Mouse (Mus musculus) urinary bladder, postnatal 14 days (tissue): Measurements from ENCODE around the gene Zeb2.

ENCODE experiments used
- DNase-seq: peaks from one replicate; pipeline ENCODE4 v3.0.0; 2021; ENCODE audit warnings: low spot score

The Zeb2 gene

GRCm38 (mm10) chr2:45096638-45097247, 20.5 kb downstream of the Zeb2 start:
- DNase-seq = no peak

DNA sequence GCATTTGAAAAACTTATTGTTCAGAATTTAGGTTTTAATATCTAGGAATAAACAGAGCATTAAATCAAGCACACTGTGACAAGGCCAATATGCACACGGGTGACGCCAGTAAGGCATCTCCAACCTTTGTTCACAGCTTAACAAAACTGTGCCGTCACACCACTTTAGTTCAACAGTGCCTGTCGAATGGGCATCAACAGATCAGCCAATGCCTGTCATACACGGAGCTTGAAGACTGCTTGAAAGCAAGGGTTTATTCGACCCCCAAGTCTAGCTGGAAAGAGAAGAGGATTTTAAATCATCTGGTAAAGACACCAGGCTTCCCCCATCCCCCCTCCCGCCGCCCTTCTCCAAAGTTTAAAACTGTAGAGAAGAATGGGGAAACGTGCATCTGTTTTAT, 21.4 kb downstream of the Zeb2 start:
- DNase-seq = no peak

GRCm38 (mm10) chr2:45094371-45094967, 22.7 kb downstream of the Zeb2 start:
- DNase-seq = no peak

GRCm38 (mm10) chr2:45093479-45093878, 23.7 kb downstream of the Zeb2 start:
- DNase-seq = no peak

- DNase-seq = no peak
Observed at GRCm38 (mm10) chr2:45092654-45093053, 24.5 kb downstream of the Zeb2 start.

DNA sequence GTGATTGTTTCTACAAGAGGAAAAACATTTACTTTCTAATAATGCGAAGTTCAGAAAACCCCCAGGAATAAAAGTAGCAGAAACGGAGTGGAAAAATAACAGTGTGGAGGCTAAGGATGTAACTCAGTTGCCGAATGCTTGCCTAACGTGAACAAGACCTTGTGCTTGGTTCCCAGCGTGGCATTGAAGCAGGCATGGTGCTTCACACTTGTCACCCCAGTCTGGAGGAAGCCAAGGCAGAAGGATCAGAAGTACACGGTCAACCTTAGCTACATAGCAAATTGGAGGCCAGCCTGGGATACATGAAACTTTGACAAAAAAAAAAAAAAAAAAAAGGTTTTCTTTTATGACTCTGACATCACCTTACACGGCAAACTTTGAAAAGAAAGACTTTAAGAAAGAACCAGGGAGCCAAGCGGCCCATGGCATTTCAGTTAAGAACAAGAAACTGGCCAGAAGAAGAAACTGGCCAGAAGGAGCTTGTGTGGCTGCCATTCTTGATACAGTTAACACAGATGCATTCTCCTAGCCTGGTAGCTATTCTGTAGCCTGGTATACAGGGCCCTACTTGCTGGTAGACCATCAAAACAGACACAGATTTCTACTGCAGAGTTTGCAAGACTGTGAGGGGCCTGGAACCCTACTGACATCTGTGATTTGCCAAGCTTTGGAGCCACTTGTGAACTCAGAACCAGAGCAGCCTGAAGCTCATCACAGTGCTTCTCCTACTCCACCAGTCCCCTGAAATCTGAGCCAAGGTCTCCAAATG, 26.5 kb downstream of the Zeb2 start:
- DNase-seq = no peak

GRCm38 (mm10) chr2:45089251-45089530, 28.0 kb downstream of the Zeb2 start:
- DNase-seq = no peak

- no peak for DNase-seq
Observed at GRCm38 (mm10) chr2:45088435-45089250, 28.6 kb downstream of the Zeb2 start.

DNA sequence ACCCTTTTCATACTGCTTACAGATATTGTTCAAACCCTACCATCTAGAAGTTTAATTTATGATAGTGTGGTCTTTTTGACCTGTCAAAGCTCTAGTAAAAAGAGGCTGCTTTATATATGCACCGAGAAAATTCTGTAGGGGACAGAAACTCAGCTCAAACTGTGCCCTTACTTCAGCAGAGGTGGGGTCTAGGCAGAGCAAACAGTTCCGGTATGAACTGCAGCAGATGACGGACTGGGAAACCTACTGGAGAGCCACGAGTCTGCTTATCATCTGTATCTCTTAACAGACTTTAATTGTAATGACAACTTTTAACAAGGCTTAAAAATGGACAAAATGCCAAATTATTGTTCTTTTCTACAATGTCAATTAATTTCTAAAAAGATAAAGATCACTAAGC, 30.0 kb downstream of the Zeb2 start:
- DNase-seq = no peak

- no peak for DNase-seq
Observed at GRCm38 (mm10) chr2:45085653-45086052, 31.5 kb downstream of the Zeb2 start.

DNA sequence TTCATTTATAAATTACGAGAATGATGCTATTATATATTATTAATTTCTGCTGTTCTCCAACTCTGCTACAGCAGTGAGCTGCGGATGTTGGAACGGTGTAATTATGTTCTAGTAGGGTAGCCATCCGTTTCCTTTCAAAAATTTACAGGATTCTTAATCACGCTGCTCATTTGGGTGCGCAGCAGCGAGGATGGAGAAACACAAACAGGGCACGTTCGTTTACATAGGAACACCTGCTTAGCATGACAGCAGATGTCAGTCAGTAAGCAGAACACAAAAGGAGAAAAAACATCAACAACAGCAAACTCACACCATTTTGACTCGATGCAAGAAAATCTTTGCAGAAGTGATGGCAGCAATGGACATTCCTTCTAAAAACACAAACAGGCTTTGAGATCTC, 34.2 kb downstream of the Zeb2 start:
- DNase-seq = no peak

DNA sequence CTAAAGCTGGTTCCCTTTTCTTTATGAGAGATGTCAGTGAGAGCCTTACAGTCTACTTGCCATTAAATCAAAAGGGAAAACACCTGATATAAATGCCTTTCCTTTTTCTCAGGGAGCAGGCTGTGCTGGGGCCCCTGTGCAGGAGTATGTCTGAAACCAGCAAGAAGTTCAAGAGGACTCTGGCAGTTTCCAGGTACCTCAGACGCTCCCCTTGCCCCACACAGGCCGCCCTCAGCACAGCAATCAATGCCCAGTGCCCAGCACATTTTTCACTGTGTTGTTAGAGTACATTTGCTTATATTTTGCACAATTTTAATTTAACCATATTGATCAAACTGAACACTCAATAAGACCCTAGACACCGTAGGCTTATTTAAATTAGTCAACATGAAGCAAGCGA, 35.6 kb downstream of the Zeb2 start:
- no peak for DNase-seq

DNA sequence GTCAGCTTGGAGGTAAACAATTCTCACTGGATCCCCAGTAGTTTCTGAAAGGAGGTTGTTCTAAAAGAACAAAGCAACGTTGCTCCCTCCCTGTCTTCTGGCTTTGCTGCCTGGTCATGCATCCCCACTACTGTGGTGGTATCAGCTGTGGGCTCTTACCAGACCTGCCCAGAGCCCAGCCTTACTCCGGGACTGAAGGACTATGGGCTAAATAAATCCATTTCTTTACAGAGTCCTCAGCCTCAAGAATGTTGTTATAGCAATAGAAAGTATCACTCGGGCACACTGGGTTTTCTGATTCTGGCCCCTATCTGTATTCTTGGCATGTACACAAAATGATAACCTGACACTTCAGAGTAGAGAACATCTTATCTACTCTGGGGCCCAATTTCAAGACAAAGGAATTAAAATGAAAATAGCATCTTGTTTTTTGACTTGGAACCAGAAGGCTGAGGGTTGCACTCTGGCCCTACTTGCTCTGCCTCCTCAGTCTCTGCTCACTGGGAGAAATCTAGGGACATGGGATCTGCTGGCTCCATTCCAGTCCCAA, 39.2 kb downstream of the Zeb2 start:
- DNase-seq = no peak

DNA sequence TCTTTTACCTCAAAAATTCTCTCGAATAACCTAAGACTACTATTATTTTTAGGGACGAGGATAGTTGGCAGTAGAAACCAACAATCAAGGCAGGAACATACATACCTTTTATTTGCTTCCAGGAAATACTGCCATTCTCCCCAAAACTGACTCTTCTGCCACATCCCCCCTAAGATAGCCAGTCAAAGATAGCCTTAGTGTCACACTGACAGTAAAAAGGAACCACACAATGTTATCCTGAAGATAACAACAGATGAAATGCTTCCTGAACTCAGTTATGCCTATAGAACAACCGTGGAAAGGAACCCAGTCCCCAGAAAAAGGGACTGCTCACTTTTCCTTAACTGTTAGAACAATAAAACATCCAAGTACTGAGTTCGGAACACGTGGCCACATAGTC, 39.8 kb downstream of the Zeb2 start:
- DNase-seq = no peak

- no peak for DNase-seq
Observed at GRCm38 (mm10) chr2:45073025-45073424, 44.2 kb downstream of the Zeb2 start.

GRCm38 (mm10) chr2:45071296-45071695, 45.9 kb downstream of the Zeb2 start:
- DNase-seq = no peak

DNA sequence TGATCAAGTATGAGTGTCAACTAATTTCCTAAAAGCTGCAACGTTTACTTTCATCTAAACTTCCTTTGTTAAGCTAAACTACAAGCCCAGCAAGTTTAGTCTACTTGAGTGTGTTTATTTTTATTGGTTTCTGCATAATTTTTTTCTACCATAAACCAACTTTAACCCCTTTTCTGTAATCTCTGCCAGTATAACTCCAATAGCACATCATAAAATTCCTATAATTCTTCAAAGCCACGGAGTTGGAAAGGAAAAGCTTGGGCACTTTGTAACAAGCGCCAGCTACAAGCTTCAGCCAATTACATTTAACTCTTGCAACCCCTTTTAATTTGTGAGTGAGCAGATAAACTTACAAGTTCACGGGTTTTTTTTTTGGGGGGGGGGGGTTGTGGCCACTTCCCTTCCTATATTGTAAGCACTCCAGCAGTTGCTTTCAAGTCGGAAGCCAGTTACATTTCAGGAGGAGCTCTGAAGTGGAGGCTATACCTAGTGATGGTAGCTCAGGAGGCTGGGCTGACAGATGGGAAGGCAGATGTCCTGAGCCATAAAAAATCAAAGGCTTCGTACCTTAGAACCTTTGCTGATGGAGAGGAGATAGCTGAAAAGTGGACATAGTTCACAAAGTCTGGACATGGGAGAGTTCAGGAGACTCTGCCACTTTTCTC, 46.5 kb downstream of the Zeb2 start:
- DNase-seq = no peak

GRCm38 (mm10) chr2:45068792-45069550, 48.2 kb downstream of the Zeb2 start:
- DNase-seq = no peak

- no peak for DNase-seq
Observed at GRCm38 (mm10) chr2:45067116-45067515, 50.1 kb downstream of the Zeb2 start.

DNA sequence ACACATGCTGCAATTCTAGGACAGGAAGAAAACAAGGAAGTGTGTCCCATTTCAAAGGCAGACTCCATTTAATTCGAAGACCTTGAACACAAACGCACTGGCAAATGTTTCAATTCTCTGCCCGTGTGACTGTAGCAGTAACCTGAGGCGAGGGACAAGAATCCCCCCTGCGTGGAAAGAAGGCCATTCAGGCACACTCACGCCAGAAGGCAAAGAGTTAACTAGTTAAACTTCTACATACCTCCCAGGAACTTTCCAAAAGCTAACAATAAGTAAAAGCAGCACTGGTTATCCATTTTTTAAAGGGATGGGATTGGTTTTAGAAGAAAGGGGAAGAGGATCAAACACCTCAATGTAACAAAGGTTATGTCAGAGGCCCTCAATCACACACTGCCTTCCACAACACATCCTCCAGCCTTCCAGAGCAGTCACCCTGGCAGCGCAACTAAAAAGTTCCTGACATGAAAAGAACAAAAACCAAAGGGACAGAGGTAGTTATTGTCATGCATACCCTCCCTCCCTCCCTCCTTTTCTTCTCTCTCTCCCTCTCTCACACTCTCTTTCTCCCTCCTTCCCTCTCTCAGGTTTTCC, 53.8 kb downstream of the Zeb2 start:
- DNase-seq = no peak

DNA sequence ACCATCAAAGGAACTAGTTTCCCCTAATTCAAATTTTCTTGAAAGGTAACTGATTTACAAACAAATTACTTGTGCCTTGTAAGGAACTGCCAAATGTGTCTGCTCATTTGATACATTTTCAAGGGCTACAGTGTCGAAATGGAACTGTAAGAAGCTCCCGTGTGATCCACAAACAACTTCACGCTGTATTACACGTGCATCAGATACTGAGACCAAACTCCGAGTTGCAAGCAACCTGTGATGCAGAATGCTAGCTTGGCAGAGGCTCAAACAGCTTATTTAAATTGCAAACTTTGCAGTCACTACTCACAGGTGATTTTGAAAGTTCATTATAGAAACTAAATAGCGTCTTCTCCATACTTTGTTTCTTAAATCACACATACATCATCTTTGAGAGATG, 55.1 kb downstream of the Zeb2 start:
- no peak for DNase-seq
